Mouse (Mus musculus) testis, adult 2 months (tissue): ENCODE data around the gene Nat8f3. TPM values are rescaled to one million over a fixed set of nuclear protein-coding genes. Genes with fewer than 3 reads are reported as not detected.
"Not testable (repeated sequence)": the region's sequence is repeated elsewhere in the genome, so short reads cannot be mapped to it uniquely, and the experiment has no call there.

Experiments used
- H3K27ac ChIP-seq: fragments of 200-500 bp; 2 replicates; pipeline ENCODE4 v1.5.1; 2012; ENCODE audit warnings: low read depth, low read length; ENCODE audit not compliant: control insufficient read depth, insufficient read depth
- H3K27me3 ChIP-seq: fragments of 200-500 bp; 2 replicates; pipeline ENCODE4 v1.6.1; 2012; ENCODE audit warnings: mild to moderate bottlenecking, low read length, moderate library complexity; ENCODE audit not compliant: control insufficient read depth, insufficient read depth
- H3K36me3 ChIP-seq: fragments of 200-500 bp; 2 replicates; pipeline ENCODE4 v1.6.1; 2012; ENCODE audit warnings: mild to moderate bottlenecking, low read length; ENCODE audit not compliant: control insufficient read depth, insufficient read depth
- H3K4me1 ChIP-seq: fragments of 200-500 bp; 2 replicates; pipeline ENCODE4 v1.6.1; 2012; ENCODE audit warnings: low read length; ENCODE audit not compliant: control insufficient read depth, insufficient read depth
- H3K4me3 ChIP-seq: fragments of 200-500 bp; 2 replicates; pipeline ENCODE4 v1.5.1; 2012; ENCODE audit warnings: low read depth, mild to moderate bottlenecking, low read length, moderate library complexity, mixed read lengths; ENCODE audit not compliant: control insufficient read depth
- CTCF ChIP-seq: fragments of 200-500 bp; IDR thresholded peaks from 2 replicates; pipeline ENCODE4 v1.5.1; 2012; ENCODE audit warnings: low read depth, mild to moderate bottlenecking, inconsistent platforms, low read length, moderate library complexity; ENCODE audit not compliant: control insufficient read depth, insufficient read depth, insufficient replicate concordance
- POLR2A ChIP-seq: fragments of 200-500 bp; IDR thresholded peaks from 2 replicates; pipeline ENCODE4 v1.6.1; 2012; ENCODE audit warnings: low read depth, mild to moderate bottlenecking, inconsistent platforms, low read length, moderate library complexity; ENCODE audit not compliant: control insufficient read depth
- polyA plus RNA-seq: library from polyadenylated mRNA; depleted of rRNA; stranded (reverse); fragments of >200 nt; gene quantifications from 2 replicates; pipeline ENCODE4 v1.2.3, GENCODE M21; 2012; rRNA removed

Nat8f3 gene
- polyA plus RNA-seq, result 0.35 and 0.47 TPM in 2 replicates

DNA sequence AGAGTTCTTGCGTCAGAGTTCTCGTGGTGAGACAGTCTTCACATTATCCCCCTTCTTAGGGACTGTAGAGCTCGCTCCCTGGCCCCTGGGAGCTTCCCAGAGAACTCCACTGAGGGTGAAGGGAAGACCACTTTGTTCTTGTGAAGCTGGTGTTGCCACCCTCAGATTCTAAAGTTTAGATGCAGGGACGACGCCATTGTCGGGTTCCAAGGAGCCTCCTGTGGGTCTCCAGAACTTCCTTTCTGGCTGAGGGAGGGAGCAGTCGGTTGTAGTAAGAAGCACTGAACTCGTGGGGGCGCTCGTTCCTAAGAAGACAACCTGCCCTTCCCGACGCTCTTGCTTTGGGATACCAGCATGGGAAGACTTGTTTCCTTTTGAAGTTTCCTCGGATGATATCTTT, at the start of gene Nat8f3:
Nat8f3 (minus strand) TSS at position 223 of the 400 bp plus-strand sequence.
- H3K27ac ChIP-seq, H3K36me3 ChIP-seq, H3K4me3 ChIP-seq, H3K27me3 ChIP-seq, H3K4me1 ChIP-seq: not testable (repeated sequence)

DNA sequence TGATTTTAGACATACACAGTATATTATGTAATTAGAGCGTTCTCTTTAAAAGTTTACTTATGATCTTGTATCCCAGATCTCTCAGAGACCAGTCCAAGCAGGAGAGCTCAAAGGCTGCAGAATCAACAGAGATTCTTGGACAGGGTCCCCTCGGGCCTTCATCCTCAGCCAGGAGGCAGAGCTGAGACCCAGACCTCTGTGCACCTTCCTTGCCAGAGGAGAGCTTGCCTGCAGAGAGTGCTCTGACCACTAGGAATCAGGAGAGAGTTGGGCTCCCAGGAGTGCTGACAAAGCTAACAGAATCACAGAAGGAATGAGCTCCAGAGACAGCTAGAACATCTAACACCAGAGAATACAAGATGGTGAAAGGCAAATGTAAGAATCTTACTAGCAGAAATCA, 47.8 kb upstream of the Nat8f3 start:
- Histone ChIP-seq H3K36me3 (no peaks in the 10 kb centered on the region), H3K4me1 (no peaks in the 10 kb centered on the region), H3K4me3 (no peak overlapping the region), H3K27ac (no peak overlapping the region), H3K27me3 (no peaks in the 10 kb centered on the region)
- TF ChIP-seq CTCF (no peak), POLR2A (no peak)

DNA sequence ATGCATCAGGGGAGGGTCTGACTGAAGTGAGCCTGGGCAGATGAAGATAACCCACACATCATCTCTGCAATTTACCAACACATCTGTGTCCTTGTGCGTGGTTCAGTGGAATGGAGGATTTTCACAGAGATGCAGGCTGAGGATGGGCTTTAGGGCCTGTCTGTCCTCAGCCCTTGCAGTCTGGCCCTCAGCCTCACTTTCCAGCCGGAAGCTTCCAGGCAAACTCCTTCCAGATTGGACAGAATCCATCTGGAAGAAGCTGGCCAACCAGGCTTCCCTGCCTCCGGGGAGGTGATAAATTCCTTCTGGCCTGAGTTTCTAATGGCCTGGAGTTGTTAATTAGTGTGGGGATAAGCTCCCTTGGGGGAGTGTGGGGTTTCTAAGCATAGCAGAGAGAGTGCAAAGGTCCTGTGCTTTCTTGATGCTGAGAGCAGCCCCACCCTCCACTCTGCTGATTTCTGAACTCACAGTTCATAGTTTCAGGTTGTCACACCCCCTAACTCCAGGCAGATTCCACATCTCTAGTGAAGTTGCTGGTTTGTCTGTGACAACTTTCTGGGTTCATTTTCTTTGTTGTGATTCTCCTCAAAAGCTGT, 45.5 kb upstream of the Nat8f3 start:
- H3K27me3 ChIP-seq, H3K27ac ChIP-seq, H3K4me1 ChIP-seq: not testable (repeated sequence)

DNA sequence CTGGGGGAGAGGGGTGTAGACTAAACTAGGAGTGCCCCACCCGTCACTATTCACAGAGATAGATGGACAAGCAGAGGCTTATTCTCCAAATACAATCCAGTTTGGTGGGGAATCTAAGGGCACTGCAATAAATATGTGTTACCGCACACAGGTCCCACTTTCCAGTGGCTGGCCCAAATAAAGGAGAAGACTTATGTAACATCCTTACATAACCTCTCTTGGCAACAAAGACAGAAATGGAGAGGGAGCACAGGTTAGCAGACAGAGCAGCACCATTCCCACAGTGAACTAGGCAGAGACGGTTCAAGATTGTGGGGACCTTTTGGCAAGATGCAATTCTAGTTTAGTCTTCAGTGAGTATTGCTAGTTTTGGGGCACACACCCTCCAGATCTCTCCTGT, 45.0 kb upstream of the Nat8f3 start:
- H3K27me3 ChIP-seq, H3K4me3 ChIP-seq, H3K27ac ChIP-seq: not testable (repeated sequence)

More for the DNA sequence above, 45.5 kb upstream of the Nat8f3 start:
- not testable (repeated sequence) for H3K4me3 ChIP-seq, H3K36me3 ChIP-seq

GRCm38 (mm10) chr6:85809784-85810183, 44.2 kb upstream of the Nat8f3 start:
- H3K4me1 ChIP-seq, H3K36me3 ChIP-seq, H3K27ac ChIP-seq, H3K4me3 ChIP-seq, H3K27me3 ChIP-seq: not testable (repeated sequence)

More for the DNA sequence above, 45.0 kb upstream of the Nat8f3 start:
- H3K36me3 ChIP-seq, H3K4me1 ChIP-seq: not testable (repeated sequence)

- not testable (repeated sequence) for H3K36me3 ChIP-seq, H3K4me3 ChIP-seq, H3K27ac ChIP-seq, H3K4me1 ChIP-seq, H3K27me3 ChIP-seq
Observed at GRCm38 (mm10) chr6:85803180-85803579, 37.6 kb upstream of the Nat8f3 start.

- H3K27me3 ChIP-seq, H3K36me3 ChIP-seq, H3K4me3 ChIP-seq, H3K27ac ChIP-seq, H3K4me1 ChIP-seq: not testable (repeated sequence)
Observed at GRCm38 (mm10) chr6:85763127-85764070, 2.2 kb downstream of the Nat8f3 start.

DNA sequence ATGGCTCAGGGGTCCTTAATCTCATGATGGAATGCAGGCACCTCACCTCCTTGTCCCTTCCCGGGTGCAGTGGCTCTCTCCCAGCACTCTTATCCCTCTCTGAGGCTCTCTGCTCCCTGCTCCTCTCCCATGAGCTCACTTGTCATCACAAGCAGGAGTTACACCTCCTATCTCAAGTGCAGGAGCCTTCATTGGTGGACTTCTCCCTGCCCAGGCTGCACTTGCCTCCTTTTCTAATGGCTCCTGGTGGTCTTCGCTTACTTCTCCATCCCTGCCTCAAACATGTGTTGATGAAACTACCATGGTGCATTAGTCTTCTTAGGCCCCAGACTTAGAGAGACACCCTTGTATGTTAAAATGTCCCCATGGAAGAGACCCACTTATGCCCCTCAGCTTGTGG, 2.9 kb downstream of the Nat8f3 start:
- not testable (repeated sequence) for H3K36me3 ChIP-seq, H3K27me3 ChIP-seq, H3K4me3 ChIP-seq, H3K4me1 ChIP-seq, H3K27ac ChIP-seq

DNA sequence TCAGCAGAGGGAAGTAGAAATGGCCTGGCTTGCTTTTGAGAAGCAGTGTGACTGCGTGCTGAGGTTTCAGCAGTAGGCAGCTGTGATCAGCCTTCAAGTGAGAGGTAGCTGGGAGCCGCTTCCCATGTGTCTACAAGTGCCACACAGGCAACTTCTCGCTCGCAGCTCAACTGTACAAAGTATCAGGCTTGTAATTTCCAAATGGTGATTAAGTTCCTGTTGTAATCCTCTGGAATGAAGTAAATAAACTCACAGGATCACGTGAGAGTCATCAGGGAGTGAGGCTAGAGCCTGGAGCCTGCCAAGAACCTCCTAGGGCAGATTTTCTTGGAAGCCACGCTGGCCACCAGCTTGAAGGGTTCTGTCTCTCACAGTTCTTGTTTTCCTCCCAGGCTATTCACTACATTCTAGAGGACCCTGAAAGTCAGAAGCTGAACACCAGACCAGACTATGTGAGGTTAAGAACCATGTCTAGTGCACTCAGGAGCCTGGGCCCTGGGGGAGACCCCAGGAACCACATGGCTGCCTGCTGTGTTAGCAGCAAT, 9.8 kb downstream of the Nat8f3 start:
- not testable (repeated sequence) for H3K27me3 ChIP-seq, H3K4me1 ChIP-seq, H3K36me3 ChIP-seq, H3K4me3 ChIP-seq, H3K27ac ChIP-seq

GRCm38 (mm10) chr6:85713105-85713504, 52.4 kb downstream of the Nat8f3 start, which contains the start of gene Nat8f7:
TSS of gene Nat8f7 (minus strand) at chr6:85713205.
- not testable (repeated sequence) for H3K4me1 ChIP-seq, H3K36me3 ChIP-seq, H3K27ac ChIP-seq

GRCm38 (mm10) chr6:85709607-85710006, 55.9 kb downstream of the Nat8f3 start:
- H3K4me1 ChIP-seq, H3K4me3 ChIP-seq, H3K27me3 ChIP-seq, H3K36me3 ChIP-seq, H3K27ac ChIP-seq: not testable (repeated sequence)

More at GRCm38 (mm10) chr6:85713105-85713504, 52.4 kb downstream of the Nat8f3 start, which contains the start of gene Nat8f7:
- not testable (repeated sequence) for H3K4me3 ChIP-seq, H3K27me3 ChIP-seq
